Mouse (Mus musculus) spleen, postnatal 14 days (tissue): ENCODE measurements around the gene Amdhd1.

Experiments
- DNase-seq, 2 experiments: peaks; one replicate each; pipeline ENCODE4 v3.0.0; 2021 to 2022; ENCODE audit warnings: low spot score in 2 of 2

The Amdhd1 gene

GRCm38 (mm10) chr10:93540431-93541210 lies 788 bp upstream of the Amdhd1 start, which contains the start of gene Ccdc38:
Ccdc38 (plus strand) TSS chr10:93540632.
- DNase-seq: peak in 1 of 2 experiments; percentile 2

DNA sequence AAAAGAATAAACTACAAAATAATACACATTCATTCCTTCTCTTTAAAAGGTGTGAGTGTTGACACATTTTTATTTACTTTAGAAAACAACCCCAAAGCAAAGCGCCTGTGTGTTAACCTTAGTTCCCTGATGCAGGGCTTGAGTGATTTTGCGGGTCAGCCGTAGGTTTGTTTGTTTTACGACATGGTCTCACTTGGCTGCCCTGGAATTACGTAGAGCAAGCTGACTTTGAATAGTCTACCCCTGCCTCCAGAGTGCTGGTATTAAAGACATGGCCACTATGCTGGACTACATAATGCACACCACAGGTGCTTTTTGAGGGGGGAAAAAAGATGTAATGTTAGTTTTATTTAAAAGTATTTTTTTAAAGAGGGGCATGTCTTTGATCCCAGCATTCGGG lies 1.0 kb downstream of the Amdhd1 start:
- no peak for DNase-seq

DNA sequence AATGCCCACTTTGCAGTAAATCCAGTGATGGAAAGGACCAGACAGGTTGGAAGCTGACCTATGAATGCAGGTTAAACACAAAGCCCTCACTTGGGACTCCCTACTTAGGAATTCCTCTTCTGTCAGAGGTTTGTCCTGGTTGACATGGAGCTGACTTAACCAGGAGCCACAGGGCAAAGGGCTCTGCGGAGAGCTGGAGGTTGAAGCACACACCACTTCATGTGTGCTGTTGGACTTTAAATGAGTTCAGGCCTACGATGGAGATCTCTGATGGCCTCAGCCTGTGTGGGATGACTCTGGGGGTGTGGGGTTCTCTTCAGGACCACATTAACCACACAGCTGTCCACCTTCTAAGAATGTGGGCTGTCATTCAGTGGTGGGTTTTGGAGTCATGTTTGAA lies 1.5 kb downstream of the Amdhd1 start:
- DNase-seq: no peak

GRCm38 (mm10) chr10:93525329-93525728 lies 14.5 kb downstream of the Amdhd1 start:
- no peak for DNase-seq

DNA sequence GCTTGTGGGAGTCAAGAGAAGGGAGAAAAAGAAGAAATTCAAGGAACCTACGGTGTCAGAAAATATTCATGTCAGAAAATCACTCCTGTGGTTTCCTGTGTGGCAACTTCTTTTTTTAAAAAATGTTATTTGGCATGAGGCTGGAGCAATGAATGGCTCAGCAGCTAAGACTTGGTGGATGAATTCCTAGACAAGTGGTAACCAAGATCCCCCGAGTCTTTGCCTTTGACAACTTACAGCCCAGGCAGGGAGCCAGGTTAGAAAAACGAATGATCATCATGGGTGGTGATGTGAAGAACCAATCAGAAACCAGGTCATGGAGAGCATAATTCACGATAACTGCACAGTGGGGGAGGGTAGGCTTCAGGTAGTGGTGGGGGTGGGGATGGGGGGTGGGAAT lies 18.8 kb downstream of the Amdhd1 start:
- DNase-seq: no peak

DNA sequence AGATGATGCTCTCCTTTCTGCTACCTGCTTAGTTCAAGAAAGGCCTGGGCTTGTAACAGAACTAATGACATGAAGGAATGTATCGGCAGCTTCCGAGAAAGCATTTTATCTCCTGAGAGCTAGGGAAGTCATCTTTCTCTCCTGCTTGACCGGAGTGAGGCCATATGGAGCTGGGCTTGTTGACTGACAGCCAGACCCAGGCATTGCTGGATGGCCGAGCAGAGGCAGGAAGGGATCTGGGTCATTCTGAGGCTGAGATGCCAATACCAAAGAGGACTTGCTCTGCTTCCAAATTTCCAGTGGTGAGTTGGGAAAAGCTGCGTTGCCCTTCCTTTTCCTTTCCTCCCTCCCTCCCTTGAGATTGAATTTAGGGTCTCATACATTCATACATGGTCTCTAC lies 20.1 kb downstream of the Amdhd1 start:
- no peak for DNase-seq

DNA sequence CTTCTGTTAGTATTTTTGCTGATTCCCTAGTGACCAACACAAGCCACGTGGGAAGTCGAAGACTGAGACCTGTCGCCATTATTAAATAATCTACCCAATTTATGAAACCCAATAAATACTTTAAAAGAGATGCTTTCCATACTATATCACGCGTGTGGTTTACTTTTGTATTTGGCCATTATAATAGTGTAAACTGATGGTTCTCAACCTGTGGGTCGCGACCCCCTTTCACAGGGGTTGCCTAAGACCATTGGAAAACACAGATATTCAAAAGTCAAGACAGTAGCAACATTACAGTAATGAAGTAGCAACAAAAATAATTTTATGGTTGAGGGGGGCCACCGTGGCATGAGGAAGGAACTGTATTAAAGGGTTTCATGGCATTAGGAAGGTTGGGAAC lies 20.7 kb downstream of the Amdhd1 start:
- DNase-seq: no peak

- DNase-seq: no peak
Measured at GRCm38 (mm10) chr10:93518620-93519019, 21.2 kb downstream of the Amdhd1 start.

DNA sequence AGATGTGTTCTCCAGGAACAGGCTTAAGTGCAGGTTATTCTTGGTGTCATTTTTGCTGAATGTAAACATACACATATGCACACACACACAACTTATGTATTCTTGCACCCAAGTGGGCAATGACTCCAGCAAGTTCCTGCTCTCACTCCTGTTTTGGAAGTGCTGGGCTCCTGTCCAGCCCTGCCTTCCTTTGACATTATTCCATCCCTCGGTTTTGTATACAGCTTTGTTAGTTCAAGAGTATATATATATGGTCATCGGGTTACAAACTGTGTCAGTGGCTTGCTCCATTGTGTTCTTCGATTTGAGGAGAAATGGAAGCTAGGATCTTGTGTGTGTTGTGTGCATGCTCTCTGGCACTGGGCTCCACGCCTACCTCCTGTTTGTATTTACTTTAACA lies 21.6 kb downstream of the Amdhd1 start:
- no peak for DNase-seq

DNA sequence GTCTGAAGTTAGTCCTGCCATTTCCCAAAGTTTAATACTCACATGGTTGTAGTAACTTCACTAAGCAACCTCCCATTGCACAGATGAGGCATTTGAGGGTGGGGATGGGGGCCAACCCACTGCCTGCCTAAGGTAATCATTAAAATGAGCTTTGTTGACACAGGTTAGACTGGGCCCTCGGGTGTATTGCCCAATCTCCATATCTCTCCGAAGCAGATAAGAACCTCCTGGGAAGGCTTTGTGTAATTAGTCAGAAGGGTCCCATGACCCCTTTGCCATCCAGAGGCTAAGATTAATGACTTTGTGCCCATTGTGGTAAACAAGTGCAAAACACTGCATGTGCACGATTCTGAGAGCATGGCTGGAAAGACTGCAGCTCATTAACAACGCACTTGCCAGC lies 22.1 kb downstream of the Amdhd1 start:
- DNase-seq: no peak

GRCm38 (mm10) chr10:93515927-93516326 lies 23.9 kb downstream of the Amdhd1 start:
- DNase-seq: no peak

- no peak for DNase-seq
Measured at GRCm38 (mm10) chr10:93515419-93515818, 24.4 kb downstream of the Amdhd1 start.

DNA sequence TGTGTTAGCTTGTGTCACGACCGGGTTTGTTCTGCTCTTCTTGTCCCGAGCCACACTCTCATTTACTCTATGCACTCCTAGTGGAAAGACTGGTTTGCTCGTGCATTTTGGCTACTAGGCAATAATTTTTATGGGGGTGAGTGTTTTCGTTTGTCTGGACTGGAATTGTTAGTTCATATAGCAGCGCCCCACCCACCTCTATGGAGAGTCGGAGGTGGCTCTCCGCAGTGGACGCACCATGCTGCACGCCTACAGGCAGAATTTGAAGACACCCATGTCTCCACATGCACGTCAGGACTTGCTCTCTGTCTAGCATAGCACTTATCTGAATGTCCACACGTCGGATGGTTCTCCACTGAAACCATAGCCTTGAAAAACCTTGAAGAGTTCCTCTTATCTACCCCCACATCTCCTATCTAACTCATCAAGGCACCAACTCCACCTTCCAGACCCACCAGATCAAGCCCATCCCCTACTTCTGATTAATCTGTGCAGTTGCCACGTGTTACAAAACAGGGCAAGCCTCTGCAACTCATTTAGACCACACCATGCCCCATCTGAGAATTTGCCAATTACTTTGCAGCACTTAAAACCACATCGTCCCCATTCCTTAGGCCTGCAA lies 30.2 kb downstream of the Amdhd1 start:
- DNase-seq: no peak

DNA sequence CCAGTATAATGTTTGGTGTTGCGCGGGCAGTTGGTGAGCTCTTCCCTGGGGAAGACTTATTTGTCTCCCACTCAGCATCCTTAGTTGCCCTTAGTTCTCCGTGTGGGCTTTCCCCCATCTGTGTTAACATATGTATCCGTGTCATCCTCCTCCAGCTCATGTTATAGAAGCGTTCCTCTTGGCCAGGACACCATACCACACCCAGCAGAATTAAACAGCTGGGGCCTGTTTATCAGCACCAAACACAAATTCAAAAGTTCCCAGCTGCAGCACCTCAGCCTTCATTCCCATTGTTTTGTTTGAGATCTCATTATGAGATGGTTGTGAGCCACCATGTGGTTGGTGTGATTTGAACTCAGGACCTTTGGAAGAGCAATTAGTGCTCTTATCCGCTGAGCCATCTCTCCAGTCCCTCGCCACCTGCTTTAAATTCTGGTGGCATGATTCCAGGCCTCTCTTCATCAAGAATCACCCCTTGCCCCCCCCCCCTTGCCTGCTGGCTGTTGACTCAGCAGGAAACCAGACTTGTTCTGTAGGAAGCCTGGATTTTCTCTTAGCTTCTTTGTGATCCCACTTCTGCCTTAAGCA lies 31.4 kb downstream of the Amdhd1 start:
- DNase-seq: no peak

- DNase-seq: no peak
Measured at GRCm38 (mm10) chr10:93501346-93501745, 38.5 kb downstream of the Amdhd1 start.

- DNase-seq: no peak
Measured at GRCm38 (mm10) chr10:93500864-93501263, 39.0 kb downstream of the Amdhd1 start.

DNA sequence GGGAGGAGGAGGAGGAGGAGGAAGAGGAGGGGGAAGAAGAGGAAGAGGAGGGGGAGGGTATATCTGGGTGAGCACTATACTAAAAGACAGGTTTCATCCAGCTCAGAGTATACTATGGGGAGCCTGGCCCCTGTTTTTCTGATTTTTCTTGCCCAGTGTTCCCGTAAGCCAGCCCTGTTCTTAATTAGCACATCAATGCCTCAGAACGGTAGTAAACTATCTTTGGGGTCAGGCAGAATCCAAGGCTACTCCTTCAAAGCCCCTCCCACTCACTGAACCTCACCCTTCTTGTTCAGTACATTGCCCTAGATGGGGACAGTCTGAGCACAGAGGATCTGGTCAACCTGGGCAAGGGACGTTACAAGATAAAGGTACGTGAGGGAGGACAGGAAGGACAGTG lies 49.4 kb downstream of the Amdhd1 start:
- no peak for DNase-seq

DNA sequence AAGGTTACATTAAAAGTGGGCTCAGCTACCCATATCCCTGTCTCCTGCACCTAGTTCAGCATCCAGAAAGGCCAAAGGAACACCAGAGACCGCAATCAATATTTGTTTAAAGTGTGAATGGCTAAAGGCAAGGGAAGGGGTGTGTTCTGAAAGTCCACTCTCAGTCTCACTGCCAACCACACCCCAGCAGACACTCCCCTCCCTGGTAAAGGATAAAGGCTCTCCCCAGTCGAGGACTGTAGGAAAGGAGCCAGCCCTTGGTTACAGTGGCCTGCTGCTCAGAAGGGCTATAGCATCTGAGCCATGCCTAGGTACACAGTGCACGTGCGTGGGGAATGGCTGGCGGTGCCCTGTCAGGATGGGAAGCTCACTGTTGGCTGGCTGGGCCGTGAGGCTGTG lies 51.0 kb downstream of the Amdhd1 start:
- DNase-seq: no peak

DNA sequence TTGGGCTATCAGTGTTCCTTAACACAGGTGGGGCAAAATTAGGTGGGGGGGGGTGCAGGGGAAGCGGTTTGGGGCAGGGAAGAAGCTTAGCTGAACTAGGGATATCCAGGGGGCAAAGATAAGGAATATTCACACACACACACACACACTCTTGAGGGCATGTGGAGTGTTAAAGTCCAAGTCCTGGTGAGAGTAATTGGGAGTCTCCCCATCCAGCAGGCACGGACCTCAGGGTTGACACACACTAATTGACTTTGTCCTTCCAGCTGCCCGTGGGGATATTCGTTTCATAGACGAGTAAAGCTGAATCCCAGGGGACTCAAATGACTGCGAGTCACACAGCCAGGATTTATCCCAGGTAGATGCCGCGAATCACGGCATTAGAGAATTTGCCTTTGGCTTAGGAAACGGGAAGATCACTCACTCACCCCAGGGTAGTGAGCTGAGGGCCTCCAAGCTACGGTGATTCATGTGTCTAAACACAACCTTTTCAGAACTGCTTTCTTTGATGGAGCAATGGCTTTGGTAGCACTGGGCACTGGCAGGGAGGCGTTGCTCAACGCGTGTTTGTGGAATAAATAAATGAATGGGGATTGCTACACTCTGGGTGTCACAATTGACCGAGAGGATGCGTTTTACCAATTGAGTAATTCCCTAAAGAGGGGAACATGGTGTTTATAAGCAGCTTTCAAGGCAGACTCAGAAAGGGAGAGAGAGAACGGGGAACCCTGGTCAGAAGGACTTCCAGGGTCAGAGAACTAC lies 51.6 kb downstream of the Amdhd1 start, which contains the start of gene Hal:
TSS of gene Hal (plus strand) at position 703 of the 762 bp plus-strand sequence.
- no peak for DNase-seq

- no peak for DNase-seq
Measured at GRCm38 (mm10) chr10:93486622-93487021, 53.2 kb downstream of the Amdhd1 start.

GRCm38 (mm10) chr10:93485055-93485691 lies 54.7 kb downstream of the Amdhd1 start:
- DNase-seq: peak in 1 of 2 experiments; percentile 21

GRCm38 (mm10) chr10:93484511-93484910 lies 55.3 kb downstream of the Amdhd1 start:
- no peak for DNase-seq
